Mouse (Mus musculus) activated CD4-positive, CD25-positive, alpha-beta regulatory T cell, adult 4 months (primary cell): ENCODE results near the gene Il11ra1. TPM values are rescaled to one million over a fixed set of nuclear protein-coding genes. Genes with fewer than 3 reads are reported as not detected.
"Not testable (repeated sequence)": the region's sequence is repeated elsewhere in the genome, so short reads cannot be mapped to it uniquely, and the experiment has no call there.

Source experiments
- ATAC-seq: one replicate; pipeline ENCODE4 v1.8.0; 2017
- polyA plus RNA-seq, 2 experiments: library from polyadenylated mRNA; unstranded; fragments of 100-300 nt; shearing (Covaris generic); gene quantifications; one replicate each; pipeline ENCODE4 v1.2.1; 2017

The Il11ra1 gene
- polyA plus RNA-seq, 2 experiments from 2014 or later, result 4.9 to 7.2 TPM

DNA sequence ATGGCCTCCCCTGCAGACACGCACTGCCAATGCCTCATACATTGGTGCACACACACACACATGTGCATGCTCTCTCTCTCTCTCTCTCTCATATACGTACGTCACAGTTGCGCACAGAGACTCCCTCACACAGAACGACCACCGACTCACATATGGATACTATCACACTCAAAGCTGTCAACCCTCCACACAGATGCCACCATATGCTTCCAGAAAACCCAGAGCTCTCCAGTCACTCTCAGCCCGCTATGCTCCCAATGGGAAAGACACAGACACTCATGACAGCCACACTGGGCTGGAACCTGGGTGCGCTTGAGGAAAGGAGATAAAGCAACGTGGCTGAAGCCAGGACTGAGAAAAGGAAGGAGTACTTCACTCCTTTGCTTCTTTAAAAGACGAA is 17.8 kb upstream of the Il11ra1 start:
- no peak for ATAC-seq

DNA sequence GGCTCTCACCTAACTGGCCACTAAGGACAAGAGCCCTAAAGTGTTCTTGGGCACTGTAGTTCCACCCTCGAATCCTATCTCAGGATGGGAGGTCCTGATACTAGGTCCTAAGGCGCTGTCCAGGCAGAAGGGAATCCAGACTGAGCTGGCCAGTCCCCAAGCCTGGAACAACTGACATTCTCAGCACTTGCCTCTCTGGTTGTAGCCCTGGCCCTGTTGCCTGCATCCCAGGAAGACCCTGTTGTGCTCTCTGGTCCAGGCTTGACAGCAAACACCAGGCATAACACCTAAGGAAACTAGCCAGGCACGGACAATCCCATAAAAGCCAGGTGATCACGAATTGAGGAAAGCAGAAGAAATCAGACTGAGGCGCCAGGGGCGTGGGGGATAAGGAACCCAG is 17.0 kb upstream of the Il11ra1 start:
- no peak for ATAC-seq

DNA sequence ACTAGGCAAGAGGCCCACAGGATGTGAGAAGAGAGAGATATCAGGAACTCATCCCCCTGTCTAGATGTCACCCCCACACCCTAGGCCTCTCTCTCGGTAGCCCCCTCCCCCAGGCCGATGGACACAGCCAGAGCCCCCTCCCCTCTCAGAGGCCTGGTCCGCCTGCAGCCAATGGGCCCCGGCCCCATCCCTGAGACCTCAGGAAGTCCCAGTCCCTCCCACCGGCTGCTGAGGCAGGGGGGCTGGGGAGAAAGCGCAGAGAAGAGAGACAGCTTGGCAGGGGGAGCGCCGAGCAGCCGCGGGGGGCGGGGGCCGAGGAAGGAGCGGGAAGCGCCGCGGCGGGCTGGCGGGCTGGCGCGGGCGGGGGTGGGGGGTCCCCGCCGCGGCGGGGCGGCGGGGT is 16.5 kb upstream of the Il11ra1 start:
- ATAC-seq, result not testable (repeated sequence)

DNA sequence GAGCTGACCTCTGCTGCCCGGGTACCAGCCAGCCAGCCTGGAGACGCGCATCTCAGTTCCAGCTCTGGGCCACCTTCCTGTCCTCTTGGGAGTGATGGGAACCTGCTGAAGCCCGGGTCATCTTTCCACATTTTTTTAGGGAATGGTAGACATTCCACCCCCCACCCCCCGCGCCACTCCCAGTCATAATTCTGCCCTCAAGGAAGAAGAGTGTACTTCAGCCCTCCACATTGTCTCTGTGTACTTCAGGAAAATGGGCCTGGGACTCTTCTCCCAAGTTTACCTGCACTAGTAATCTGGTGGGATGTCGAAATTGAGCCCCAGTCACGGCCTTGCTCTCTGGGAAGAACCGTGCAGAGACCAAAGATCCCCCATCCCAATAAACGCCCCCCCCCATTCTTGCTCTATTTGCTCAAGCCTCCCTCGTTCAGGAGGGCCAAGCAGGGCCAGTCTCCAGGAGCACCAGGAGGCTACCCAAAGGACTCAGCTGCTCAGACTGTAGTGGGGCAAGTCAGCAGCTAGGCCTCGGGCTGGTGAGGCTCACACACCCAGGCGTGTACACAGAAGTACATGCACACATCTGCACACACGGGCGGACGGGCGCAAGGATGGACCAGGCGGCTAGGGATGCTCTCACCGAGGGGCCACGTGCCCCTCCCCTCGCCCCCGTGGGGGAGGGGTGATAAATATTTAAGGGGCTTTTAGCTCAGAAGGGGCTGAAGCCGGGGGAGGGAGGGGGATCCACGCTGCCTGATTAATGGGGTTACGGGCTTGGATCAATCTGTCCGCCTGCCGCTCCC is 15.5 kb upstream of the Il11ra1 start:
- ATAC-seq, result not testable (repeated sequence)

DNA sequence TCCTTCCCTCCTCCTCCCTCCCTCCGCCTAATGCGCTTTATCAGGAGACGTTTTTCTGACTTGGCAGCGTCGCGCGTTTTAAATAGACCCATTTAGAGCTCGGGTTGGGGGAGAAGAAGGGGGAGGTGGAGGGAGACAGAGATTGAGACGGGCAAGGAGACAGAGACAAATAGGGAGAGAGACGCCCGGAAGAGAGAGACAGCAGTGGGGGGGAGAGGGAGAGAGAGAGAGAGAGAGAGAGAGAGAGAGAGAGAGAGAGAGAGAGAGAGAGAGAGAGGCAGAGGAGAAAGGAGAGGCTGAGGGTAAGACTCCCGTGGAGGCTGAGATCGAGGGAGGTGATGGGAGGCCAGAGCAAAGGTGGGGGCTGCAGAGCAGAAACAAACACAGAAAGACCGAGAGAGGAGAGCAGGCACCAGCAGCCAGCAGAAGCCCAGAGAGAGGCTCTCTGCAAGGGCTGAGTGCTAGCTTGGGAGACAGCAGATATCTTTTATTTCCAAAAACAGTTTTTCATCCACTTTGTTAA is 14.8 kb upstream of the Il11ra1 start:
- ATAC-seq, result not testable (repeated sequence)

DNA sequence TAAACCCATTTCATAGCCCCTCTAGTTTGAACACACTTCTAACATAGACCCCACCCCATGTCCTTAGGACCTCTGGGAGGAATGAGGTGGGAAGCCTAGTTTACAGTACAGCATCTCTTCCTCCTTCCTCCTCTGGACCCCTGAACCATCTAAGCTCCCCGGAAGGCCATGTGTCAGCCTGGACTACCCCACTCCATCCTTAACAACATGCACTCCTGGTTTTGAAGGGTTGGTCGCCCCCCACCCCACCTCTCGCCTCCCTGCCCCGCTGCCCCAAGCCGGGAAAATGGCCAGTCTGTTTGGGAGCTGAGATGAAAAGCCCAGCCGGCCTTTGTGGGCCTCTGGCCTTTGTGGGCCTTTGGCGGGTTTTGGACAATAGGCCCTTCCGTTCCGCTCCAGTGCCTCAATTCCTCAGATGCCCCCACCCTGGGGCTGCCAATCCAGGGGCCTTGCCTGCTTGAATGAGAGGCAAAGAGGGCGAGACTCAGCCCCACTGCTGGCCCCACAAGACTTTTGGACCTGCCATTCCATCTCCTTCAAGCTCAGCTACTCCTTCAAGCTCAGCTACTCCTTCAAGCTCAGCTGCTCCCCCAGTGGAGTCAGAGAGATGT is 13.8 kb upstream of the Il11ra1 start:
- not testable (repeated sequence) for ATAC-seq

DNA sequence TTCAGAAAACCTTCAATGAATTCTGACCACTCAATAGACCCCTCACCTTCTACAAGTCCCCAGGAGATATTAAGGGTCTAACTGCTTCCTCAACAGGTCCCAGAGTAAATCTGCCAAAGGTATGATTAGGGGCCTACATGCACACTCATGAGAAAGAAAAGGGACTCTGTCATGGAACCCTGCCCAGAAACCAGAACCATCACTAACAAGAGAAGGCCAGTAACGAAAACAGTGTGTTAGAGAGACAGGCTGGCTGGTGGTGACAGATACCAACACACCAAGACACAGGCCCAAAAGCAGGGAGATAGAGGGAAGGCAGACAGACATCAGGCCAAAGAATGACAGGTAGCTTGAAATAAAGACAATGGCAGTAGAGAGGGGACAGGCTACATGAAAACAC is 11.2 kb upstream of the Il11ra1 start:
- ATAC-seq, result not testable (repeated sequence)

DNA sequence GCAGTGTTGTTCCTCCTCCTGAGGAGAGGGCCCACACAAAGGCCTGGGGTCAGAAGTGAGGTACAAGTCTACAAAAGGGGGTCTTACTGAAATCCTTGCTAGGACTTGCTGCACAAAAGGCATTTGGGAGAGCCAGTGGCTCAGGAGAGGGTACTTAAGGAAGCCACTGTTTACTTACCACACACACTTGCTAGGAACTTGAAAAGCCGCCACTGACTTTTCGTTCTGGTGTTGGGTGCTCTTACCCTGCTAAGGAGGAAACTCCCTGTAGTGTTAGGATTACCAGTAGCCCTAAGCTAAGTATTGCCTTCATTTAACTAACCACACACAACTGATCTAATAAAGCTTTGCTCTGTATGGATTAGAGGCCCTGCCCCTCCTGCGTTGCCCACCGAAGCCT is 9.8 kb upstream of the Il11ra1 start:
- ATAC-seq, result not testable (repeated sequence)

DNA sequence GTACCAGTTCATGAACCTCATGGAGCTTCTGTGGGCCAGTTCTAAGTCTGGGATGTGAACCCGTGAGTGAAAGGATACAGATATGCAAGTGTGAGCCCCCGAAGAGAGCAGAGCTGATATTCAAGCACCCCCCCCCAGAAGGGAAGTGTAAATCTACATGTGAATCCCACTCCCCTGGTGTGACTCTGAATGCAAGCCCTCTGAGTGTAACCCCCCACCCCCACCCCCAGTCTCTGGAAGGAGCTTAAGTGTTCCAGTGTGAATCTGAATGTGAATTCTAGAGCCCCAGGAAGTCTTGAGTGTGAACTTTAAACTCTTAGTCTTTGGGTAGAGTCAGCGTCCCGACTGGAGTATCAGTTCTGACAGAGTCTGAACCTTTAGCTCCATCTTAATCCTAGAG is 6.3 kb upstream of the Il11ra1 start:
- not testable (repeated sequence) for ATAC-seq

DNA sequence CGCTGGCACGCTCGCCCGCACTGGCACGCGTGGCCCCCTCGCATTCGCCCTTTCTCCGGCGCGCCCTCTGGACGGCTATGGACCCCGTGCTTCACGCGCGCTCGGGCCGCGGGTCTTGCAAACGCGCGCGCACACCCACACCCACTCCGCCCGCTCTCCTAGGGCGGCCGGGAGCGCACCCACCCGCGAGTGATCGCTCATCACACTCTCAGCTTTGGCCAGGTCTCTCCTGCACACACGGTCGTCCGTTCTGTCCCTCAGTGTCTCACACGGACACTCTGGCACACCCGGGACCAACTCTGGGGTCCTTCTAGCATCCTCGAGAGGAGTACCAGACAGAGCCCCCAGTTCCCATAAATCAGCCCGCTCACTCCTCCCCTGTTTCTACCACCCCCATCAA is 4.0 kb upstream of the Il11ra1 start:
- ATAC-seq, result not testable (repeated sequence)

DNA sequence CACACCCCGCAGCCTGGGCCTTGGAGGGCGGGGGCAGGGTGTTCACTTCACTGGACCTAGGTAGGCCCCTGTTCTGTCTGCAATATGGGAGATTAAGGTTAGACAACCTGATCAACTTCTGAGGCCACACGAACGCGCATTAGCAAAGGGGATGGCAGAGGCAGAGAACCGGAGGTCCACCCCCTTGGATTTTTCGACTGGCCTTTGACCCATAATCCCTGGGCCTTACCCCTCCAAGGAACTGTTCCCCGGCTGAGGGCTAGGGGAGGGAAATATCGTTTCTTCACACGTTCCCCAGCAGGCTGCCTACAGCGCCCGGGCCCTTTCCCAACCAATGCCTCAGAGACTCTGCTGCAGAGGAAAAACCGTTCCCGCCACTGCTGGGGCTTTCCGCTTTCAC is 3.3 kb upstream of the Il11ra1 start:
- not testable (repeated sequence) for ATAC-seq

DNA sequence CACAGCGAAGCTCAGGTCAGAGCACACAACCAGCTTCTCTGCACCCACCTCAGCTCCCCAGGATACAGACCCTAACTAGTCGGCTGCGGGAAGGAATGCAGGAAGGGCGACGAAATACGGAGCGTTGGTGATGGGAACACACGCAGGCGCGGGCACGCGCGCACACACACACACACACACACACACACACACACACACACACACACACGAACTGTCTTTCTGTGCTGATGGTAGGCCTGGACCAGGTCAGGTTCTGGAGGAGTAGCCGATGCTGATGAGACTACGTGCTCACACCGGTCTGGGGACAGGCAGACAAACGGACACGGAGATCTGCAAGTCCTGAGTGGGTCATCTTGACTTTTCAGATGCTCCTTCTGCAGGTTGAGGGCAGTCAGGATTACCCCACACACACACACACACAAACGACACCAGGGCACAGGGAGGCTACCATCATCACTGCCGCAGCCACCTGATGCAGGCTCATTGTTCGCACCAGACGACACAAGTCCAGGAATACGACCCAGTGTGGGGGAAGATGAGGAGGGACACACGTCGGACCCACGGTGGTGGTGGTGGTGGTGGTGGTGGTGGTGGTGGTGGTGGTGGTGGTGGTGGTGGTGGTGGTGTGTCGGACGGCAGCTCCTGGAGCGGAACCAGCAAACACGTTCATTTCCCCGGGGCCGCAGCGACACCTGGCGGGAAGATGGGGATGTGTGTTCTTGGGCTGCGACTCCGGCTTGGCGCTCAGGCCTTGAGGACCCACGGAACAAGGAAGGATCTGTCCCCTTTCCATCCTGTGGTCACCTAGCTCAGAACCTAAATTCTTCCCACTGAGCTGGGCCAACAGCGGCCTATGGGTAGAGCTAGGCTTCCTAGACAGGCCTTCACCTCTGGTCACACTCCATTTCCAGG is 2.6 kb upstream of the Il11ra1 start, which contains the start of gene Cntfr:
Gene Cntfr (minus strand): TSS at position 160 of the 912 bp plus-strand sequence.
- not testable (repeated sequence) for ATAC-seq

DNA sequence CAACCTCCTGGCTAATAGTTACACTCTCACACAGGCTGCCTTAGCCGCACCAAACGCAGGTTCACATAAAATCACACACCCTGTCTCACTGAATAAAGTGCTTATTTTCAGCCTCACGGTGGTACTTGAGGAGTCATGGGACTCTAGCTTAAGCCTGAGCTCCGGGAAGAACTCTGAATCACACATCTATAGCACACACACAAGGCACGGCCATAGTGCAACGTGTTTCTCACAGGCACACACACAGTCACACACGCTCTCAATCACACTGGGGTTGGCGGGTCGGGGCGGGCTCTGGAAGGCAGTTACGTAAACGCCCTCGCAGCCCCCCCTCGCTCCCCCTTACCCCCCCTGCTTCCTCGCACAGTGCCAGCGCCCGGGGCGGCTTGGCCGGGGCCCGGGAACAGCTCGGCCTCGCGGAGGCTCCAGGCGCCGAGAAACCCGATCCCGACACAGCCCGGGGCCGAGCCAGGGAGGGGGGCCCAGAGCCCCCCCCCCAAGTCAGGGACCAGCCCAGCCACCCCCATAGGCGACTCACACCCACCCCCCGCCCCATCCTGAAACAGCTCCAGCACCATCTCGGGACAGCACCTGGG is 1.3 kb upstream of the Il11ra1 start:
- not testable (repeated sequence) for ATAC-seq

DNA sequence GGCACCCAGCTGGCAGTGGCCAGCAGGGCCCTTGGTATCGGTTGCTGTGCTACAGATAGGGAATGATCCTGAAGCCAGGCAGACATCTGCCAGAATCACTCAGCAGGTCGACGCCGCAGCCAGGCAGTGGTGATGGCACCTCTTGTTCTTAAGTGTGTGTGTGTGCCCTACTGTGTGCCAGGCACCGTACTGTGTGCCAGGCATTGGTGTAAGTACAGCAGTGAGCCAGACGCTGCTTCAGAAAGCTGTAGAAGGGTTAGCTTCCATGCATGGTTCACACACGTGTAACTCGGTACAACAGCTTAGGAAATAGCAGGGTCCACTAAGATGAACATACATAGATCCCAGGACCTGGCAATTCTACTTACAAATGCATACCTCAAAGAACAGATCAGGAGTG is 435 bp downstream of the Il11ra1 start:
- not testable (repeated sequence) for ATAC-seq

DNA sequence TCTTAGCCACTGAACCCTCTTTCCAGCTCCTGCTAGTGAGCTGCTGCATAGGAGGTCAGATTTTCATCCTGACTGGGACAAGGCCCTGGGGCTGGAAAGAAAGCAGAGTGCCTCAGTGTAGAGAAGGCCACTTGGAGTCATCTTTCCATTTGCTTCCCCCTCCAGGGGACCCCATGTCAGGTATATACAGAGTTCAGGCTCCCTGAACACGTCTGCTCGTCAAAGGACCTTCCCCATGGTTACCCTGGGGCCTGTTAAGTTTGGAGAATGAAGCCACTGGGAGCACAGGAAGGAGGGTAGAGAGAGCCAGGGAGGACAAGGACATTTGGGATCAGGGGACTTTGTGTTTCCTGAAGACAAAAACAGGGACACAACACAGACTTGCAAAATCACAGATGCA is 2.4 kb downstream of the Il11ra1 start:
- not testable (repeated sequence) for ATAC-seq

DNA sequence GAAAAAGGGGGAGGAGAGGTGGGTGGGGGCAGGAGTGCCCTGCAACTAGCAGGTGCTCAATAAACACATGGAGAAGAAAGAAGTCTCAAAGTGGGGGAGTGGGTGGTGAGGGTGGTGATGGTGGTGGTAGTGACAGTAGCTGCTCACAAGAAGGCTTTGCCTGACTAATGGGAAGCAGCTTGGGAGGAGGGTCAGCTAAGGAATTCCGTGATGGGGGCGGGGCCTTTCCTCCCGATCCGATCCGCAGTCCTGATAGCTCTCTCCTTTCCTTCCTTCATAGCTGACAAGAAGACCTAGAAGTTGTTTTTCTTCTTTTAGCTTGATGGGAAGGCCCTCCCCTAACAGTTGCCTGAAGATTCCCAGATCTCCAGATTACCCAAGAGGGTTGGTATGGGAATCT is 4.9 kb downstream of the Il11ra1 start:
- ATAC-seq, result no peak

DNA sequence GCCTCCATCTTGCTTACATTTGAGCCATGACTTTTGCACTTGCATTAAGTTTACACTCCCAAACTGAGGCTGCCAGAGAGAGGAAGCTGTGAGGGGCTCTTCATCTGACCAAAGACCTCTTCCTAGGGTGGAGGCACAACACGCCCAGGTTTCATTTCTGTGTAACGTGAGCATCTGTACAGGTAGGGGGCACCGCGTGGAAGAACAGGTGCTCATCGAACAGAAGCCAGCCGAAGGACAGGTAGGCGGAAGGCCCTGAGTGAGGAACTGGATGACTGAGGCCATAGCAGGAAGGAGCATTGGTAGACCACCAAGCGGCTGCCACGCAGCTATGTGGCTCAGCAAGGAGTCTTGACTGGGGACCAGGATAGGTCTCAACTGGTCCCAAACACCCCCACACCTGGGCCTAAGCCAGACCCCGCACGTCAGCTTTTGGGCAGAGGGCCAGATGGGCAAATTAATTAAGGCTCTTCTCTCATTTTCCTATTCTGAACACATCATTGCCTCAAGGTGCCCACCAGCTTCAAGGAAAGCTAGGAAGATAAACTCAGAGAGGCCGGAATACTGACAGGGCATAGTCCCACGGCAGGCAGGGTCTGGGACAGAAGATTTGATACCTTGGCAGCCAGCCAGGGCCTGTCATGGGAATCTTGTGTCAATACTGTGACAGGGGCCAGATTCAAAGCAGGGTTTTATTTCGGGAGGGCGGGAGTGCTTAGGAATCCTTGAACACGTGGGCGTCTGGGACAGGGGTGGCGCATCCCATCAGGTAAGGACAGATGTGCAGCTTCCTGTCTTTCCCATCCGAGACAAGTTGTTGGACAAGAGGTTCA is 6.3 kb downstream of the Il11ra1 start:
- no peak for ATAC-seq

DNA sequence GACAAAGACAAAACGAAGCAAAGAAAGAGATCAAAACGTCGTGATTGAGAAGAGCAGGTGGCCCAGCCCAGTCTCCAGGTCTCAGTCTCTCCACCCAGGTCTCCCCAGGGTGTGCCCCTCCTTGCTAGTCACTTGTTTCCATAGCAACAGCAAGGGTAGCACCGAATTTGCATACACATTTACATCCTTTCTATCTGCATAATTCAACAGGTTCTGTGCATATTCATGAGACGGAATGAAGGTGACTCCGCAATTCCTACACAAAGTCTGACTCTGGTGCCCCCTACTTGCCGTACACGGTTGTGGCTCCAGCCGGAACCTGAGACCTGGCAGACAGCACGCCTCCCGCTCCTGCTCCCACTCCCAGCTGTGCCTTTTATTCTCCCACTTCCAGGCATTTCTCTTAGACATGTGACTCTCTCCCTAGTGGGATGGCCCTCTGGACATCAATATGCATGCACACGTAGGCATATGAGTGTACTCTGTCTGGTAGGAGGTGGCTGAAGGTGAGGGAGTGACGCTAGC is 7.3 kb downstream of the Il11ra1 start:
- peak; percentile 79 for ATAC-seq

DNA sequence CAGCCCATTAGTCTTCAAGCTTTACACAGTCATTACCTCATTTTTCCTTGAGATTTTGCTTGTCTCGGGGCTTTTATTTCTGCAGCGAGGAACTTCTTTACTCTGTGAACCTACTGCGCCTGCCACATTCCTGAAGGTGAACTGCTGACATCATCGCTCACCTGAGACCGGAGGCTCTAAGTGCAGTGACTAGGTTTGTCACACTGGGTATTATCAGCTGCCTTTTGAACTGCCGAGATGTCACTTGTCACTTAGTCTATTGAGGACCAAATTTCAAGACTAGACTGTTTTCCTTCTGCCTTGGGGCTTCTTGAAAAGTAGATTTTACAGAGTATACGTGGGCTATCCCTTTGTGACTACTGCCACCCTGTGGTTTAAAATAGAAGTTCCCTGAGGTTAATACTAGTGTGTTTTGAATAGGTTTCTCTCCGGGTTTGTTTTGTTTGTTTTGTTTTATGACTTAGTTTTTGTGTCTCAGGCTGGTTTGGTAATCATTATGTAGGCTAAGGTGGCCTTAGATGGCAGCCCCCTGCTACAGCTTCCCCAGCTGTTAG is 8.5 kb downstream of the Il11ra1 start:
- ATAC-seq, result peak; percentile 44

DNA sequence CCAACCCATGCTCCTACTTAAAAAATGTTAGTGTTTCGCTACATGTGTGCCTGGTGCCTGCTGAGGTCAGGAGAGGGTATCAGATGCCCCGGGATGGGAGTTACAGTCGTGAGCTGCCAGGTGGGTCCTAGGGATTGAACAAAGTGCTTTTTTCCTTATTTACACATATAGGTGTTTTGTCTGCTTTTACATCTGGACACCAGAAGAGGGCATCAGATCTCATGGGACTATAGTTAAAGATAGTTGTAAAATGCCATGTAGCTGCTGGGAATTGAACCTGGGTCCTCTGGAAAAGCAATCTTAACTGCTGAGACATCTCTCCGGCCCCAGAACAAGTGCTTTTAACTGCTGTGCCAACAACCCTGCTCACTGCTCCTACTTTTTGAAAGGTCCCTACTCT is 10.4 kb downstream of the Il11ra1 start:
- no peak for ATAC-seq
